Mouse (Mus musculus): ENCODE measurements around the gene Fbxl17. TPM values are rescaled to one million over a fixed set of nuclear protein-coding genes. Genes with fewer than 3 reads are reported as not detected.

Gene Fbxl17
- polyA plus RNA-seq, 1 experiment from 2014 or later = 17.4 TPM

DNA sequence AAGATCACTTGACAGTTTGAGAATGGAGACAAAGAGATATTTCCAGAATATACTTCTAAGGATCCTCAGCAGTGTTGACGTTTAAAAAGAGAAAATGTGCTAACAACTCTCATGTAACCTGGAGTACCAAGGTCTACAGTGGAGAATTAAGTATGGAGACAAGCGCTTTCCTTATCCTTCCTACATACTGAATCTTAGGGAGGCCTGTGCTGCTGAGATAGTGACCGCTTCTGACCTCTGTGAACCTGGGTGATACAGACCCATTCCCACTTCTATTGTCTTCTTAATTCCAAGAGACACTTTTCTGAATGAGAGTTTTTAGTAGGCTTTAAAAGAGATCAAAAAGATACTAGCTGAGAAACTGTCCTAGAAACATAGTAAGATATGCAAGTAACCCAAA is 278.2 kb downstream of the Fbxl17 start:
- no peak overlapping the region for H3K4me3 ChIP-seq (ENCODE audit: control insufficient read depth in 1 of 2, insufficient read depth in 1 of 2, low read depth in 1 of 2, low read length in 2 of 2)
- H3K9ac ChIP-seq (ENCODE audit: low read length) = no peak overlapping the region
- no peaks in the 10 kb centered on the region for H3K27me3 ChIP-seq (ENCODE audit: control insufficient read depth, insufficient read depth, low read length)
- H3K27ac ChIP-seq (replicated peaks in 1 of 2; ENCODE audit: control insufficient read depth in 1 of 2, insufficient read depth in 1 of 2, low read depth in 2 of 2, low read length in 2 of 2) = no peak overlapping the region
- WGBS = 81% methylated on average over 3 of the region's 3 CpGs
- no peaks in the 10 kb centered on the region for H3K9me3 ChIP-seq (ENCODE audit: control insufficient read depth, low read length)
- H3K4me2 ChIP-seq (ENCODE audit: low read length) = no peak overlapping the region
- H3K36me3 ChIP-seq (ENCODE audit: control insufficient read depth, insufficient read depth, low read length) = no peaks in the 10 kb centered on the region
- no peak for ATAC-seq (ENCODE audit: insufficient number of reproducible peaks, insufficient read depth, low FRiP score, low read depth)
- no peaks in the 10 kb centered on the region for H3K4me1 ChIP-seq (ENCODE audit: control insufficient read depth in 2 of 2, insufficient read depth in 2 of 2, low read length in 2 of 2)

DNA sequence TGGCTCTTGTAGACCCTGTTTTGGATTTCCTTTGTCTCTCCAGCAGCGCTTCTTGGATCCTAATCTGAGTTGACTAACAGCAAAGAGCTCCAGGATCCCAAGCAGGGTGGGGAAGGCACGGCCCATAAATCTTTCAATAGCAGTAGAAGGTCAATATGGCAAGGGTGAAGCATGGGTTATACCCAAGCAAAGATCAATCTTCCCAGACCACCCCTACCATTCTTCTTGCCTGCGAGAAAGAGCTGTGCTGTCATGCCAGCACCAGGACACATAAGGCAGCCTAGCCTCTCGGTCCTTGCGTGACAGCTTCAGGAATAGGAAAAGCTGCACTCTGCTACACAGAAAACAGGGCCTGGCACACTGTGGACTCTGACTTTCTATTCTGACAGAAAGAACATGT is 279.0 kb downstream of the Fbxl17 start:
- no peaks in the 10 kb centered on the region for H3K4me1 ChIP-seq (ENCODE audit: control insufficient read depth in 2 of 2, insufficient read depth in 2 of 2, low read length in 2 of 2)
- no peak overlapping the region for H3K4me2 ChIP-seq (ENCODE audit: low read length)
- 82% methylated on average over 5 of the region's 5 CpGs for WGBS
- H3K27me3 ChIP-seq (ENCODE audit: control insufficient read depth, insufficient read depth, low read length) = no peaks in the 10 kb centered on the region
- ATAC-seq (ENCODE audit: insufficient number of reproducible peaks, insufficient read depth, low FRiP score, low read depth) = no peak
- no peak overlapping the region for H3K27ac ChIP-seq (replicated peaks in 1 of 2; ENCODE audit: control insufficient read depth in 1 of 2, insufficient read depth in 1 of 2, low read depth in 2 of 2, low read length in 2 of 2)
- no peaks in the 10 kb centered on the region for H3K36me3 ChIP-seq (ENCODE audit: control insufficient read depth, insufficient read depth, low read length)
- H3K4me3 ChIP-seq (ENCODE audit: control insufficient read depth in 1 of 2, insufficient read depth in 1 of 2, low read depth in 1 of 2, low read length in 2 of 2) = no peak overlapping the region
- no peaks in the 10 kb centered on the region for H3K9me3 ChIP-seq (ENCODE audit: control insufficient read depth, low read length)
- H3K9ac ChIP-seq (ENCODE audit: low read length) = no peak overlapping the region

DNA sequence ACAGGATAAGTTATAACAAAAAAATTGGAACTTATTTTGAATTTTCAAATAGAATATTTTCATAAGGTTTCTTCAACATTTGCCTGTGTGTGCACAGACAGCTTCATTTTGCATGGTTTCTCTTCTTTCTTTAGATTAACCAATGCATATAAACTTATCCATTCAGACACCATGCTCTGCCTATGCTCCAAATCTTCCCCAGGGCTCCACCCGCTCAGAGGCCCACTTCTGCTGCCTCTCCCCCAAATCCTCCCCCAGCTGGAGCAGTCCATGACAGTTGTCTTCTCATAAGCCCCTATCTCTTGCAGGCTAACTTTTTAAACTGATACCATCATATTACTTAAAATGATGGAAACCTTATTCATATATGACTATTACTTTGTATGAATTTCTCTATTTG is 282.8 kb downstream of the Fbxl17 start:
- no peaks in the 10 kb centered on the region for H3K9me3 ChIP-seq (ENCODE audit: control insufficient read depth, low read length)
- H3K4me2 ChIP-seq (ENCODE audit: low read length) = no peak overlapping the region
- H3K9ac ChIP-seq (ENCODE audit: low read length) = no peak overlapping the region
- H3K36me3 ChIP-seq (ENCODE audit: control insufficient read depth, insufficient read depth, low read length) = no peaks in the 10 kb centered on the region
- H3K27ac ChIP-seq (replicated peaks in 1 of 2; ENCODE audit: control insufficient read depth in 1 of 2, insufficient read depth in 1 of 2, low read depth in 2 of 2, low read length in 2 of 2) = no peak overlapping the region
- no peaks in the 10 kb centered on the region for H3K4me1 ChIP-seq (ENCODE audit: control insufficient read depth in 2 of 2, insufficient read depth in 2 of 2, low read length in 2 of 2)
- no peaks in the 10 kb centered on the region for H3K27me3 ChIP-seq (ENCODE audit: control insufficient read depth, insufficient read depth, low read length)
- WGBS = 89% methylated on average over 1 of the region's 1 CpGs
- H3K4me3 ChIP-seq (ENCODE audit: control insufficient read depth in 1 of 2, insufficient read depth in 1 of 2, low read depth in 1 of 2, low read length in 2 of 2) = no peak overlapping the region
- ATAC-seq (ENCODE audit: insufficient number of reproducible peaks, insufficient read depth, low FRiP score, low read depth) = no peak

DNA sequence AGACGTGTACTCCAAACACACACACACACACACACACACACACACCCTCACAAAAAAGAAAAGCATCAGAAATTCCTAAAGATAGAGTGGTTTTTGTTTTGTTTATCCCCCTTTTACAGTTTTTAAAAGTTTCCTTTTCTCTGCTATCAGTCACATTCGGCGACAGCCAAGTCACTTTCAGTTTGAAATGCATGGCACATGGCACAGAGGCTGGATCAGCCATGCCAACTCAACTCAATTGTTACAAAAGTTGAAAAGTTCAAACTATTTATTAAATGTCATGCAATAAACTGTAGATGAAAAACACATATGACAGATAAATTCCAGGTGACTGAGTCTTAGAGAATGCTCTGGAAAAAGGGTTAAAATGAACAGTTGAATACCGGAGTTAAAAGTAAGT is 287.8 kb downstream of the Fbxl17 start:
- Histone ChIP-seq H3K9ac (ENCODE audit: low read length) (no peak overlapping the region), H3K9me3 (ENCODE audit: control insufficient read depth, low read length) (no peaks in the 10 kb centered on the region), H3K36me3 (ENCODE audit: control insufficient read depth, insufficient read depth, low read length) (no peaks in the 10 kb centered on the region), H3K4me2 (ENCODE audit: low read length) (no peak overlapping the region), H3K27ac (replicated peaks in 1 of 2; ENCODE audit: control insufficient read depth in 1 of 2, insufficient read depth in 1 of 2, low read depth in 2 of 2, low read length in 2 of 2) (no peak overlapping the region), H3K4me1 (ENCODE audit: control insufficient read depth in 2 of 2, insufficient read depth in 2 of 2, low read length in 2 of 2) (no peaks in the 10 kb centered on the region), H3K27me3 (ENCODE audit: control insufficient read depth, insufficient read depth, low read length) (no peaks in the 10 kb centered on the region), H3K4me3 (ENCODE audit: control insufficient read depth in 1 of 2, insufficient read depth in 1 of 2, low read depth in 1 of 2, low read length in 2 of 2) (no peak overlapping the region)
- WGBS = 80% methylated on average over 4 of the region's 4 CpGs
- ATAC-seq (ENCODE audit: insufficient number of reproducible peaks, insufficient read depth, low FRiP score, low read depth) = no peak

DNA sequence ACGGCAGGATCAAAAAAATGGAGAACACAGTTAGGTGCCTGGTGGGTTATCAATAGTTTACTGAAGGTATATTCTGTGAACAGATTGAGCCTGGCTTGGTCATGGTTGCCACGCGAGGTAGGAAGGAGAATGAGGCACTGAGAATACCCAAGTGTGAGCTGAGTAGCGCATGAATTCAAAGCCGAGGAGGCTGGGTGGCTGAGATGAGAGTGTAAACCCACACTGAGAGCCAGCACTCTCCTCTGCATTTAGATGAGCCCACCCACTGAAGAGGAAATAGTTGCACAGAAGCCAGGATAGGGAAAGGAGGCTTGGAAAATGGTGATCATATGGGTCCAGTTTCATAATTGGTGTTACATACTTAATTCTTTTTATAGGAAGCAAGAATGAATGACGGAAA is 290.7 kb downstream of the Fbxl17 start:
- H3K4me1 ChIP-seq (ENCODE audit: control insufficient read depth in 2 of 2, insufficient read depth in 2 of 2, low read length in 2 of 2) = no peaks in the 10 kb centered on the region
- H3K4me3 ChIP-seq (ENCODE audit: control insufficient read depth in 1 of 2, insufficient read depth in 1 of 2, low read depth in 1 of 2, low read length in 2 of 2) = no peak overlapping the region
- no peak overlapping the region for H3K4me2 ChIP-seq (ENCODE audit: low read length)
- no peak overlapping the region for H3K9ac ChIP-seq (ENCODE audit: low read length)
- ATAC-seq (ENCODE audit: insufficient number of reproducible peaks, insufficient read depth, low FRiP score, low read depth) = no peak
- H3K36me3 ChIP-seq (ENCODE audit: control insufficient read depth, insufficient read depth, low read length) = no peaks in the 10 kb centered on the region
- no peaks in the 10 kb centered on the region for H3K27me3 ChIP-seq (ENCODE audit: control insufficient read depth, insufficient read depth, low read length)
- H3K27ac ChIP-seq (replicated peaks in 1 of 2; ENCODE audit: control insufficient read depth in 1 of 2, insufficient read depth in 1 of 2, low read depth in 2 of 2, low read length in 2 of 2) = no peak overlapping the region
- 91% methylated on average over 6 of the region's 6 CpGs for WGBS
- no peaks in the 10 kb centered on the region for H3K9me3 ChIP-seq (ENCODE audit: control insufficient read depth, low read length)

DNA sequence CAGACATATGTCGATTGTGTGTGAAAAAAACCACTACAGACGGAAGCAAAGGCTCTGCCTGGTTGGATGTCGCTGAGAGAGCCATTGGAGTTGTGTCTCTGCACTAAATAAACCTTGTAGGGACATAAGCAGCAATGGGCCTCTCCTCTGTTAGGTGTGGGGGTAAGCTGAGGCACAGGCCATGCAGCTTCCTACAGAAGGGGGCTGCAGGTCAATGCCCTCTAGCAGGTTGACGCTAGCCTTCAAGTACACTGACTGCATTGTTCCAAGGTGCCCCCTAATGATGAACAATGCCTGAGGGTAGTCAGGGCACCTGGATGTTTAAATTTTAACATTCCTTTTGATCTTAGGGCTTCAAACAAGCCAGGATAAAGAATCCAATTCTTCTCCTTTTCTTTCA is 291.5 kb downstream of the Fbxl17 start:
- ATAC-seq (ENCODE audit: insufficient number of reproducible peaks, insufficient read depth, low FRiP score, low read depth) = no peak
- Histone ChIP-seq H3K9ac (ENCODE audit: low read length) (no peak overlapping the region), H3K4me2 (ENCODE audit: low read length) (no peak overlapping the region), H3K27me3 (ENCODE audit: control insufficient read depth, insufficient read depth, low read length) (no peaks in the 10 kb centered on the region), H3K36me3 (ENCODE audit: control insufficient read depth, insufficient read depth, low read length) (no peaks in the 10 kb centered on the region), H3K27ac (replicated peaks in 1 of 2; ENCODE audit: control insufficient read depth in 1 of 2, insufficient read depth in 1 of 2, low read depth in 2 of 2, low read length in 2 of 2) (no peak overlapping the region), H3K9me3 (ENCODE audit: control insufficient read depth, low read length) (no peaks in the 10 kb centered on the region), H3K4me3 (ENCODE audit: control insufficient read depth in 1 of 2, insufficient read depth in 1 of 2, low read depth in 1 of 2, low read length in 2 of 2) (no peak overlapping the region), H3K4me1 (ENCODE audit: control insufficient read depth in 2 of 2, insufficient read depth in 2 of 2, low read length in 2 of 2) (peaks cover 3 to 5% of the 10 kb centered on the region in 2 experiments; a peak in 2 of 4 replicates)
- WGBS = 82% methylated on average over 4 of the region's 4 CpGs

DNA sequence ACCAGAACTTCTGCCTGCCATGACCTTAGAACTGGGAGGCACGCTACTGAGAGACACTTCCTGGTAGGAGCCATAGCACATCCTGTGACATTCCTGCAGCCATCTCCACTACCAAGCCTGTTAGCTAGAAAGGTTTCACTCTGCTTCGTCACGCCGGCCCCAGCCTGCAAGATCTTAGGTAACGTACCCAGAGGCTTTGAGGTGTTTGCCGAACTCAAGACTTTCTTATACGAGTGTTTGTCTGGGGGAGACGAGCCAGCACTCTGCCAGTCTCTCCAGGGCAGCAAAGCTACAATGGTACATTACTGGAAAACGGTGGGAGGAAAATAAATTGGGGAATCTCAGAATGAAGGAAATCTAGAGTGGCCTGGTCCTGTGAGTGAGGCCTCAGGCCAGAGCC is 292.1 kb downstream of the Fbxl17 start:
- no peak overlapping the region for H3K4me3 ChIP-seq (ENCODE audit: control insufficient read depth in 1 of 2, insufficient read depth in 1 of 2, low read depth in 1 of 2, low read length in 2 of 2)
- H3K4me2 ChIP-seq (ENCODE audit: low read length) = no peak overlapping the region
- 85% methylated on average over 9 of the region's 9 CpGs for WGBS
- no peaks in the 10 kb centered on the region for H3K36me3 ChIP-seq (ENCODE audit: control insufficient read depth, insufficient read depth, low read length)
- no peak overlapping the region for H3K27ac ChIP-seq (replicated peaks in 1 of 2; ENCODE audit: control insufficient read depth in 1 of 2, insufficient read depth in 1 of 2, low read depth in 2 of 2, low read length in 2 of 2)
- peaks cover 4 to 5% of the 10 kb centered on the region in 2 experiments; a peak in 2 of 4 replicates for H3K4me1 ChIP-seq (ENCODE audit: control insufficient read depth in 2 of 2, insufficient read depth in 2 of 2, low read length in 2 of 2)
- ATAC-seq (ENCODE audit: insufficient number of reproducible peaks, insufficient read depth, low FRiP score, low read depth) = no peak
- no peaks in the 10 kb centered on the region for H3K27me3 ChIP-seq (ENCODE audit: control insufficient read depth, insufficient read depth, low read length)
- H3K9ac ChIP-seq (ENCODE audit: low read length) = no peak overlapping the region
- no peaks in the 10 kb centered on the region for H3K9me3 ChIP-seq (ENCODE audit: control insufficient read depth, low read length)

DNA sequence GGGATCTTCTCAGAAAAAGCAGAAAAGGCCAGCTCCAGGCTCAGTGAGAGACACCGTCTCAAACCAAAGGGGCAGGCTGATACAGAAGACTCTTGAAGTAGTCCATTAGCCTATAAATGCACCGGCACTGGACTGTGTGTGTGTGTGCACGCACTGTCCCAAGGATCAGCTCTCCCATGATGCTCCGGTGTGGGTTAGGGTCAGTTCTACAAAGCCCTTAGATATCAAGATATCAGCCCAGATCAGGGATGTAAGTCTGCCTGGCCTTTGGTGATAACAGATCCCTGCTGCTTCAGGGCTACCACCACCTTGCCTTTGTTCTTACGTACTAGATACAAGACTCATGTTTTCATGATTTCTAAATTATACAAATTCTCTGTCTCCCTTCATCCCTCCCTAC is 294.5 kb downstream of the Fbxl17 start:
- WGBS = 84% methylated on average over 5 of the region's 5 CpGs
- Histone ChIP-seq H3K9me3 (ENCODE audit: control insufficient read depth, low read length) (no peaks in the 10 kb centered on the region), H3K27me3 (ENCODE audit: control insufficient read depth, insufficient read depth, low read length) (no peaks in the 10 kb centered on the region)

More for the DNA sequence above, 294.5 kb downstream of the Fbxl17 start:
- Histone ChIP-seq H3K9ac (ENCODE audit: low read length) (no peak overlapping the region), H3K27ac (replicated peaks in 1 of 2; ENCODE audit: control insufficient read depth in 1 of 2, insufficient read depth in 1 of 2, low read depth in 2 of 2, low read length in 2 of 2) (no peak overlapping the region), H3K36me3 (ENCODE audit: control insufficient read depth, insufficient read depth, low read length) (no peaks in the 10 kb centered on the region), H3K4me2 (ENCODE audit: low read length) (no peak overlapping the region), H3K4me1 (ENCODE audit: control insufficient read depth in 2 of 2, insufficient read depth in 2 of 2, low read length in 2 of 2) (peaks cover 4 to 5% of the 10 kb centered on the region in 2 experiments; a peak in 2 of 4 replicates), H3K4me3 (ENCODE audit: control insufficient read depth in 1 of 2, insufficient read depth in 1 of 2, low read depth in 1 of 2, low read length in 2 of 2) (no peak overlapping the region)
- ATAC-seq (ENCODE audit: insufficient number of reproducible peaks, insufficient read depth, low FRiP score, low read depth) = no peak

All from heart, embryonic 14.5 days (tissue).